ENCODE assay signal across 11 mouse cellular contexts in the genomic region with DNA sequence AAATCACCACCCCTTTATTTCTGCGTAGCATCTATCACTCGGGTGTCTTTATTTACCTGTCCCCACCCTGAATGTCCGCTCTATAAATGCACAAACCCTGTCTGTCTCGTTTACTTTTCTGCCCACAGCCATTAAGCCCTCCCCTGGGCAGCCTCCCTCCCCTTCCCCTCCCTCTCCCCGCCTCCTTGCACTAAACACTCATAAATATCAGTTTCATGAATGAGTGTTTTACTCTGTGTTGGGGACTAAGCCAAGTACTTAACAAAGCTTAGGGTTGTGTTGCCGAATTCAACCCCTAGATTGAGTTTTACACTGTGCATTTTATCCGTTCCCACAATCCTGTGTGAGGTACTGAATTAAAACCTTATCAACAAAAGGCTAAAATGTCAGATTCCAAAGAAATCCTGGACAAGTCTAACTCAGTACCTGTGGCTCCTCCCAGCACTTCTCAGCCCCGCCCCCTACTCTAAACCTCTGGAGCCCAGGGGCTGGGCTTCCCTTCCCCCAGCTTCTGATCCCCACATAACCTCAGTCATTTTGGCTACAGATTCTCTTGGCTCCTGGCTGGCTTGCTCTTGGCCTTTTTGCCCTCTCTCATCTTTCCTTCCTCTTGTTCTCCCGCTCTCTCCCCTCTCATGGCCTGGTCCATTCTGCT. TPM values are rescaled to one million over a fixed set of nuclear protein-coding genes. Genes with fewer than 3 reads are reported as not detected.
DNase-seq lines count a peak whose midpoint lies in the region; ATAC-seq lines count a peak whose summit lies in the region.
"Had no signal": no experiment of that assay in that cellular context is flagged by ENCODE, and none has a peak within 500 bp of the region (broad histone marks: within the 10 kb centered on the region; RNA-seq: fewer than 3 reads in every experiment).

No protein-coding gene starts in this region.

- DNase-seq in kidney, adult 11 months = no peak
- no peak for DNase-seq in liver, embryonic 11.5 days (ENCODE audit: low spot score)
- DNase-seq in midbrain, embryonic 14.5 days = no peak
- DNase-seq: gastrocnemius, postnatal 36 days; thymus, postnatal 25 days had no signal

- H3K4me3 ChIP-seq in kidney, embryonic 14.5 days (ENCODE audit: low read length) = no peak overlapping the region
- H3K4me3 ChIP-seq in embryonic facial prominence, embryonic 15.5 days (replicated peaks) = no peak overlapping the region
- no peak overlapping the region for H3K4me3 ChIP-seq in liver, embryonic 11.5 days (ENCODE audit: low read depth, low read length)
- H3K4me3 ChIP-seq in stomach, embryonic 14.5 days (ENCODE audit: low read depth, low read length) = no peak overlapping the region
- H3K4me3 ChIP-seq in hindbrain, embryonic 12.5 days = no peak overlapping the region
- no peak overlapping the region for H3K4me3 ChIP-seq in midbrain, embryonic 14.5 days (replicated peaks; ENCODE audit: low read depth, low read length)
- H3K4me3 ChIP-seq: midbrain, embryonic 12.5 days had no signal

- H3K4me2 ChIP-seq in kidney, embryonic 14.5 days (replicated peaks; ENCODE audit: low read depth, low read length) = 0 out of 2 replicates have a peak overlapping the region, but pooled peaks have one; percentile 11
- no peak overlapping the region; the same call in 1 of the 2 replicates for H3K4me2 ChIP-seq in embryonic facial prominence, embryonic 15.5 days (replicated peaks)
- H3K4me2 ChIP-seq in liver, embryonic 11.5 days = peak overlapping the region; percentile 31
- H3K4me2 ChIP-seq in stomach, embryonic 14.5 days (replicated peaks; ENCODE audit: low read depth, low read length) = peak overlapping the region; percentile 28; the same call in 1 of the 2 replicates
- H3K4me2 ChIP-seq in hindbrain, embryonic 12.5 days (replicated peaks) = no peak overlapping the region
- H3K4me2 ChIP-seq in midbrain, embryonic 14.5 days (ENCODE audit: low read length) = no peak overlapping the region
- H3K4me2 ChIP-seq: midbrain, embryonic 12.5 days had no signal

- no peak overlapping the region for H3K9ac ChIP-seq in kidney, embryonic 14.5 days (ENCODE audit: low read depth, low read length)
- no peak overlapping the region for H3K9ac ChIP-seq in embryonic facial prominence, embryonic 15.5 days
- H3K9ac ChIP-seq in liver, embryonic 11.5 days (ENCODE audit: low read depth, low read length) = no peak overlapping the region
- H3K9ac ChIP-seq in stomach, embryonic 14.5 days (replicated peaks; ENCODE audit: low read depth, low read length) = no peak overlapping the region
- H3K9ac ChIP-seq in hindbrain, embryonic 12.5 days = no peak overlapping the region
- no peak overlapping the region for H3K9ac ChIP-seq in midbrain, embryonic 14.5 days (replicated peaks; ENCODE audit: low read length)
- H3K9ac ChIP-seq: midbrain, embryonic 12.5 days had no signal

- H3K27ac ChIP-seq in kidney, embryonic 14.5 days (ENCODE audit: low read depth, low read length) = no peak overlapping the region
- H3K27ac ChIP-seq in embryonic facial prominence, embryonic 15.5 days (replicated peaks) = no peak overlapping the region; the same call in 1 of the 2 replicates
- H3K27ac ChIP-seq in liver, embryonic 11.5 days (ENCODE audit: low read depth, low read length) = no peak overlapping the region
- no peak overlapping the region for H3K27ac ChIP-seq in stomach, embryonic 14.5 days (ENCODE audit: low read length)
- no peak overlapping the region for H3K27ac ChIP-seq in hindbrain, embryonic 12.5 days
- no peak overlapping the region for H3K27ac ChIP-seq in midbrain, embryonic 14.5 days (replicated peaks; ENCODE audit: low read depth, low read length)
- H3K27ac ChIP-seq: midbrain, embryonic 12.5 days had no signal

- 24% methylated on average over 9 of the region's 9 CpGs for WGBS in kidney, embryonic 14.5 days
- WGBS in embryonic facial prominence, embryonic 15.5 days = 25% methylated on average over 9 of the region's 9 CpGs
- WGBS in liver, embryonic 11.5 days = 44% methylated on average over 9 of the region's 9 CpGs
- WGBS in stomach, embryonic 14.5 days = 19% methylated on average over 9 of the region's 9 CpGs
- 46% methylated on average over 9 of the region's 9 CpGs for WGBS in hindbrain, embryonic 12.5 days
- WGBS in midbrain, embryonic 14.5 days = 27% methylated on average over 9 of the region's 9 CpGs

- 0 out of 2 replicates have a peak, but pooled peaks cover 2% of the 10 kb centered on the region for H3K27me3 ChIP-seq in kidney, embryonic 14.5 days (ENCODE audit: control insufficient read depth, insufficient read depth, low read length)
- no peaks in the 10 kb centered on the region for H3K27me3 ChIP-seq in embryonic facial prominence, embryonic 15.5 days
- H3K27me3 ChIP-seq in liver, embryonic 11.5 days (replicated peaks; ENCODE audit: control insufficient read depth, insufficient read depth, low read length) = no peaks in the 10 kb centered on the region
- no peaks in the 10 kb centered on the region for H3K27me3 ChIP-seq in stomach, embryonic 14.5 days (ENCODE audit: control insufficient read depth, insufficient read depth, low read length)
- no peaks in the 10 kb centered on the region for H3K27me3 ChIP-seq in hindbrain, embryonic 12.5 days
- no peaks in the 10 kb centered on the region for H3K27me3 ChIP-seq in midbrain, embryonic 14.5 days (ENCODE audit: control insufficient read depth, insufficient read depth, low read length)
- H3K27me3 ChIP-seq: midbrain, embryonic 12.5 days had no signal

- H3K36me3 ChIP-seq in kidney, embryonic 14.5 days (ENCODE audit: control insufficient read depth, insufficient read depth, low read length) = no peaks in the 10 kb centered on the region
- no peaks in the 10 kb centered on the region for H3K36me3 ChIP-seq in embryonic facial prominence, embryonic 15.5 days
- H3K36me3 ChIP-seq in liver, embryonic 11.5 days (ENCODE audit: control insufficient read depth, insufficient read depth, low read length) = no peaks in the 10 kb centered on the region
- H3K36me3 ChIP-seq in stomach, embryonic 14.5 days (ENCODE audit: control insufficient read depth, insufficient read depth, low read length) = no peaks in the 10 kb centered on the region
- no peaks in the 10 kb centered on the region for H3K36me3 ChIP-seq in hindbrain, embryonic 12.5 days
- H3K36me3 ChIP-seq in midbrain, embryonic 14.5 days (ENCODE audit: control insufficient read depth, insufficient read depth, low read length) = no peaks in the 10 kb centered on the region
- H3K36me3 ChIP-seq: midbrain, embryonic 12.5 days had no signal

- no peaks in the 10 kb centered on the region; the same call in 1 of the 2 replicates for H3K4me1 ChIP-seq in kidney, embryonic 14.5 days (ENCODE audit: control insufficient read depth, insufficient read depth, low read length)
- H3K4me1 ChIP-seq in embryonic facial prominence, embryonic 15.5 days = peaks cover 19% of the 10 kb centered on the region; the same call in 1 of the 2 replicates
- peaks cover 21% of the 10 kb centered on the region for H3K4me1 ChIP-seq in liver, embryonic 11.5 days (replicated peaks; ENCODE audit: control insufficient read depth, insufficient read depth, low read length)
- H3K4me1 ChIP-seq in stomach, embryonic 14.5 days (ENCODE audit: control insufficient read depth, insufficient read depth, low read length) = peaks cover 4% of the 10 kb centered on the region; the same call in 1 of the 2 replicates
- peaks cover 3% of the 10 kb centered on the region; the same call in 1 of the 2 replicates for H3K4me1 ChIP-seq in hindbrain, embryonic 12.5 days
- H3K4me1 ChIP-seq in midbrain, embryonic 14.5 days (ENCODE audit: control insufficient read depth, insufficient read depth, low read length) = no peaks in the 10 kb centered on the region

- no peaks in the 10 kb centered on the region for H3K9me3 ChIP-seq in kidney, embryonic 14.5 days (ENCODE audit: control insufficient read depth, low read length)
- no peaks in the 10 kb centered on the region for H3K9me3 ChIP-seq in embryonic facial prominence, embryonic 15.5 days (replicated peaks)
- H3K9me3 ChIP-seq in liver, embryonic 11.5 days (ENCODE audit: control insufficient read depth, low read length) = no peaks in the 10 kb centered on the region
- H3K9me3 ChIP-seq in stomach, embryonic 14.5 days (ENCODE audit: control insufficient read depth, low read depth, low read length) = no peaks in the 10 kb centered on the region
- no peaks in the 10 kb centered on the region for H3K9me3 ChIP-seq in hindbrain, embryonic 12.5 days (replicated peaks)
- H3K9me3 ChIP-seq in midbrain, embryonic 14.5 days (ENCODE audit: control insufficient read depth, low read length) = no peaks in the 10 kb centered on the region
- H3K9me3 ChIP-seq: midbrain, embryonic 12.5 days had no signal

- ATAC-seq in kidney, embryonic 14.5 days (ENCODE audit: low FRiP score, low TSS enrichment) = peak; percentile 71
- peak; percentile 57; the same call in 1 of the 2 replicates for ATAC-seq in embryonic facial prominence, embryonic 15.5 days (ENCODE audit: insufficient number of reproducible peaks, low FRiP score, low TSS enrichment, low read depth)
- no peak for ATAC-seq in liver, embryonic 11.5 days (replicated peaks; ENCODE audit: low FRiP score)
- ATAC-seq in stomach, embryonic 14.5 days (ENCODE audit: insufficient number of reproducible peaks, insufficient read depth, low FRiP score, low read depth) = peak; percentile 67; the same call in 1 of the 2 replicates
- no peak for ATAC-seq in hindbrain, embryonic 12.5 days (ENCODE audit: low FRiP score)
- no peak for ATAC-seq in monocyte, adult 5-6 weeks (replicated peaks; ENCODE audit: insufficient number of reproducible peaks, low FRiP score, low TSS enrichment, poor library complexity, severe bottlenecking)
- ATAC-seq in midbrain, embryonic 14.5 days (ENCODE audit: low FRiP score, low TSS enrichment) = no peak

RNA-seq across cellular contexts. Expression of gene Clint1, which starts 52.0 kb away (rescaled TPM):
- polyA plus RNA-seq in kidney, embryonic 14.5 days (2014; fragmentation: Nextera tagmentation; extraction: Ambion mirVana) = 58.1 and 86.3 TPM in 2 replicates
- 82.3 and 87.6 TPM in 2 replicates for polyA plus RNA-seq in embryonic facial prominence, embryonic 15.5 days (2015; fragmentation: Nextera tagmentation; extraction: Ambion mirVana)
- polyA plus RNA-seq in liver, embryonic 11.5 days (2014; fragmentation: Nextera tagmentation; extraction: Ambion mirVana) = 102 and 113 TPM in 2 replicates
- polyA plus RNA-seq in stomach, embryonic 14.5 days (2014; fragmentation: Nextera tagmentation; extraction: Ambion mirVana) = 65.2 and 68.0 TPM in 2 replicates
- 82.3 and 92.2 TPM in 2 replicates for polyA plus RNA-seq in hindbrain, embryonic 12.5 days (2016; fragmentation: Nextera tagmentation; extraction: Ambion mirVana)
- total RNA-seq in monocyte, adult 5-6 weeks (2017) = 148 to 190 TPM (median 173 TPM) in 3 replicates
- polyA plus RNA-seq in midbrain, embryonic 14.5 days (2014; fragmentation: Nextera tagmentation; extraction: Ambion mirVana) = 42.7 and 45.5 TPM in 2 replicates

Comparison
In these comparisons a context has a peak if more than half of its experiments do, and no peak if none do; other contexts are left out.
1. ATAC-seq: peak in kidney, embryonic 14.5 days (single experiment), embryonic facial prominence, embryonic 15.5 days (single experiment) and stomach, embryonic 14.5 days (single experiment); none in liver, embryonic 11.5 days (single experiment), hindbrain, embryonic 12.5 days (single experiment), monocyte, adult 5-6 weeks (single experiment) and midbrain, embryonic 14.5 days (single experiment).
2. H3K4me2 ChIP-seq: peak in kidney, embryonic 14.5 days (single experiment), liver, embryonic 11.5 days (single experiment) and stomach, embryonic 14.5 days (single experiment); none in embryonic facial prominence, embryonic 15.5 days (single experiment), hindbrain, embryonic 12.5 days (single experiment) and midbrain, embryonic 14.5 days (single experiment).